Mouse (Mus musculus): Measurements from ENCODE around the gene Adamtsl4.

DNA sequence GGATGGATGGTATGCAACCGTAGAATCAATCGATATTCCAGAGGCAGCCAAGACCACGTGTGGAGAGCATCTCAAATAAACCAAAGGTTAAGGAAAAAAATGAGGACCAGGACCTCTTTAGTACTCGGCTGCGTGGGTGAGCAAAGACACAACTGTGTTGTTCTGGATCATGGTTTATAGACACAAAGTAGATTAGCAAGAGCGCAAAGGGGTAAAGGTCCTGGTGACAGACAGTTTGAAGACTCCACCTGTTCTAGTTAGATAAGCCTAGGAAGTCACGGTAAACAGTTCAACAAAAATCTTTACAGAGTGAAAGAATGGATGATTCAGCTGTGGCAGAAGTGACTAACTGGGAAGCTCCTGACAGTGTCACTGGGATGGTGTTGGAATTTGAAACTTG is 44.6 kb downstream of the Adamtsl4 start:
- no peak for TF ChIP-seq CTCF (IDR thresholded peaks at IDR 0.05; ENCODE audit: extremely low read depth, insufficient read depth, insufficient read length, insufficient replicate concordance)
- TF ChIP-seq POLR2A (IDR thresholded peaks at IDR 0.05; ENCODE audit: low read depth, low read length), result no peak

Data from spleen, adult 2 months (tissue).